Mouse (Mus musculus) embryo, embryonic 10 days (tissue): Measurements from ENCODE around the gene Gm28048.

Source experiments
- DNase-seq: peaks from one replicate; pipeline ENCODE4 v3.0.0-alpha.2; 2015; ENCODE audit warnings: low spot score

The Gm28048 gene

GRCm38 (mm10) chr11:22799987-22800424 lies 181.9 kb downstream of the Gm28048 start:
- no peak for DNase-seq

GRCm38 (mm10) chr11:22798916-22799315 lies 183.0 kb downstream of the Gm28048 start:
- DNase-seq, result no peak

- DNase-seq, result no peak
Measured at GRCm38 (mm10) chr11:22794734-22795133, 187.2 kb downstream of the Gm28048 start.

GRCm38 (mm10) chr11:22793881-22794203 lies 188.0 kb downstream of the Gm28048 start:
- DNase-seq, result no peak

GRCm38 (mm10) chr11:22793176-22793880 lies 188.6 kb downstream of the Gm28048 start:
- DNase-seq, result no peak

GRCm38 (mm10) chr11:22792149-22792548 lies 189.7 kb downstream of the Gm28048 start:
- DNase-seq, result no peak

- DNase-seq, result no peak
Measured at GRCm38 (mm10) chr11:22791726-22792125, 190.2 kb downstream of the Gm28048 start.

- DNase-seq, result no peak
Measured at GRCm38 (mm10) chr11:22787833-22788232, 194.1 kb downstream of the Gm28048 start.
